Mouse (Mus musculus) T-helper 17 cell (primary cell): ENCODE measurements around the gene Mfng.

Experiments
- in situ Hi-C, 2 experiments: fragments of 300-600 bp; cut with MboI, MseI; formaldehyde crosslinking; loops; 1 replicate in 1 of 2; 2 replicates in 1 of 2; pipeline ENCODE4 v1.15.1; 2025; ENCODE audit warnings: high pct_unique_total_duplicates in 2 of 2

Gene Mfng

GRCm38 (mm10) chr15:78758132-78758531 lies 15.1 kb downstream of the Mfng start:
- in situ Hi-C loops: no loop called here

- in situ Hi-C loops: no loop called here
Observed at GRCm38 (mm10) chr15:78755966-78756725, 17.1 kb downstream of the Mfng start.

- in situ Hi-C loops: no loop called here
Observed at GRCm38 (mm10) chr15:78755226-78755625, 18.0 kb downstream of the Mfng start.

- in situ Hi-C loops: no loop called here
Observed at GRCm38 (mm10) chr15:78754144-78754543, 19.1 kb downstream of the Mfng start.

GRCm38 (mm10) chr15:78752991-78753390 lies 20.3 kb downstream of the Mfng start:
- in situ Hi-C loops: no loop called here

- in situ Hi-C loops: no loop called here
Observed at GRCm38 (mm10) chr15:78750608-78751350, 22.5 kb downstream of the Mfng start.

GRCm38 (mm10) chr15:78749855-78750254 lies 23.4 kb downstream of the Mfng start:
- in situ Hi-C loops: loop anchor here in 1 of 2 experiments (5.0 kb wide), 1 partner anchor 163 kb away; no protein-coding TSS in a partner anchor

- in situ Hi-C loops: loop anchor here in 1 of 2 experiments (5.0 kb wide), 2 partner anchors 157 to 302 kb away; no protein-coding TSS in a partner anchor
Observed at GRCm38 (mm10) chr15:78744206-78744605, 29.1 kb downstream of the Mfng start.

- in situ Hi-C loops: loop anchor here in 1 of 2 experiments (5.0 kb wide), 2 partner anchors 156 to 301 kb away; no protein-coding TSS in a partner anchor
Observed at GRCm38 (mm10) chr15:78742831-78743230, 30.4 kb downstream of the Mfng start.

GRCm38 (mm10) chr15:78740662-78741061 lies 32.6 kb downstream of the Mfng start:
- in situ Hi-C loops: loop anchor here in 1 of 2 experiments (5.0 kb wide), 2 partner anchors 153 to 298 kb away; no protein-coding TSS in a partner anchor

GRCm38 (mm10) chr15:78737146-78737545 lies 36.1 kb downstream of the Mfng start:
- in situ Hi-C loops: no loop called here

GRCm38 (mm10) chr15:78736681-78737100 lies 36.6 kb downstream of the Mfng start:
- in situ Hi-C loops: no loop called here

GRCm38 (mm10) chr15:78736181-78736579 lies 37.1 kb downstream of the Mfng start:
- in situ Hi-C loops: no loop called here

- in situ Hi-C loops: no loop called here
Observed at GRCm38 (mm10) chr15:78735431-78736180, 37.7 kb downstream of the Mfng start.

- in situ Hi-C loops: no loop called here
Observed at GRCm38 (mm10) chr15:78731830-78732229, 41.4 kb downstream of the Mfng start.

GRCm38 (mm10) chr15:78730315-78731049 lies 42.8 kb downstream of the Mfng start:
- in situ Hi-C loops: no loop called here

GRCm38 (mm10) chr15:78726697-78727096 lies 46.6 kb downstream of the Mfng start:
- in situ Hi-C loops: loop anchor here in 1 of 2 experiments (10.0 kb wide), 1 partner anchor 102 kb away; no protein-coding TSS in a partner anchor

GRCm38 (mm10) chr15:78720532-78720931 lies 52.7 kb downstream of the Mfng start:
- in situ Hi-C loops: loop anchor here in 1 of 2 experiments (10.0 kb wide), 1 partner anchor 96 kb away; no protein-coding TSS in a partner anchor

- in situ Hi-C loops: loop anchor here in 1 of 2 experiments (10.0 kb wide), 1 partner anchor 95 kb away; no protein-coding TSS in a partner anchor
Observed at GRCm38 (mm10) chr15:78720094-78720493, 53.2 kb downstream of the Mfng start.

GRCm38 (mm10) chr15:78719416-78719815 lies 53.9 kb downstream of the Mfng start:
- in situ Hi-C loops: no loop called here
